Mouse (Mus musculus) stomach, postnatal 0 days (tissue): ENCODE data around the gene Trrap.

Source experiments
- CTCF ChIP-seq: IDR thresholded peaks from 2 replicates; pipeline ENCODE4 v1.5.1; 2016; ENCODE audit warnings: antibody characterized with exemption, low read depth, mild to moderate bottlenecking, moderate library complexity
- EP300 ChIP-seq: optimal IDR thresholded peaks from 2 replicates; pipeline ENCODE3; 2016; ENCODE audit warnings: antibody characterized with exemption

DNA sequence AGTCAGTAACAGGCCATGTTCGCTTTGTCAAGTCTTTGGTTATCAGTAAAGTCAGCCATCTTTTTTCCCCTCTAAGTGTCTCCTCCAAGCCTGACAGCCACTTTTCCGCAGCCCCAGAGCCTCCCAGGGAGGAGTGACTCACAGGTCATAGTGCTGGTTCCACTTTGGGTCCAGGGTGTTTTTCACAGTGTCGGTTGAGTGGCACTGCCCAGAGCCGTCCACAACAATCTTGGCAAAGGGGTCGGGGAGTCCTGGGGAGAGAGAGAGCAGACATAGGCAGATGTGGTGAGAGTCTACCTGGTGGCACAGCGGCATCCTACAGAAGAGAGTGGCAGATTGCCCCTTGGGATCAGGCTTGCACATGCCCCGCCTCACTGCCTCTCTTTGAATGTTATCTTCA is 133.5 kb downstream of the Trrap start:
- no peak for TF ChIP-seq CTCF
- no peak for TF ChIP-seq EP300
